Mouse (Mus musculus): Measurements from ENCODE around the gene Gm21987. TPM values are rescaled to one million over a fixed set of nuclear protein-coding genes. Genes with fewer than 3 reads are reported as not detected.
A peak's percentile ranks its signal among the peaks of the same experiment; 100 is the strongest.

Gene Gm21987
- polyA plus RNA-seq, 1 experiment: not detected

GRCm38 (mm10) chr16:38347588-38347987 lies 748 bp downstream of the Gm21987 start:
- Histone ChIP-seq H3K4me3 (replicated peaks; ENCODE audit: extremely low read depth, low read depth, low read length) (no peak overlapping the region), H3K4me1 (ENCODE audit: control insufficient read depth, insufficient read depth, low read length) (no peaks in the 10 kb centered on the region; the same call in 1 of the 2 replicates)
- 51% methylated on average over 6 of the region's 6 CpGs for WGBS
- no peak for TF ChIP-seq POLR2A (IDR thresholded peaks at IDR 0.05; ENCODE audit: borderline replicate concordance, extremely low read depth, low read depth, low read length)
- TF ChIP-seq CTCF (IDR thresholded peaks at IDR 0.05; ENCODE audit: insufficient read depth, low read length): no peak
- no peak for DNase-seq

GRCm38 (mm10) chr16:38348217-38348761 lies 1.4 kb downstream of the Gm21987 start:
- TF ChIP-seq CTCF (IDR thresholded peaks at IDR 0.05; ENCODE audit: insufficient read depth, low read length) (no peak), POLR2A (IDR thresholded peaks at IDR 0.05; ENCODE audit: borderline replicate concordance, extremely low read depth, low read depth, low read length) (no peak)
- 68% methylated on average over 9 of the region's 9 CpGs for WGBS
- no peaks in the 10 kb centered on the region; the same call in 1 of the 2 replicates for H3K4me1 ChIP-seq (ENCODE audit: control insufficient read depth, insufficient read depth, low read length)
- no peak overlapping the region for H3K4me3 ChIP-seq (replicated peaks; ENCODE audit: extremely low read depth, low read depth, low read length)
- DNase-seq: no peak

GRCm38 (mm10) chr16:38349881-38350280 lies 3.0 kb downstream of the Gm21987 start:
- Histone ChIP-seq H3K4me1 (ENCODE audit: control insufficient read depth, insufficient read depth, low read length) (no peaks in the 10 kb centered on the region; the same call in 1 of the 2 replicates), H3K4me3 (replicated peaks; ENCODE audit: extremely low read depth, low read depth, low read length) (no peak overlapping the region)
- TF ChIP-seq CTCF (IDR thresholded peaks at IDR 0.05; ENCODE audit: insufficient read depth, low read length) (no peak), POLR2A (IDR thresholded peaks at IDR 0.05; ENCODE audit: borderline replicate concordance, extremely low read depth, low read depth, low read length) (no peak)
- 78% methylated on average over 2 of the region's 2 CpGs for WGBS
- no peak for DNase-seq

GRCm38 (mm10) chr16:38350361-38350855 lies 3.6 kb downstream of the Gm21987 start:
- peak; percentile 18 for DNase-seq
- TF ChIP-seq CTCF (IDR thresholded peaks at IDR 0.05; ENCODE audit: insufficient read depth, low read length) (no peak), POLR2A (IDR thresholded peaks at IDR 0.05; ENCODE audit: borderline replicate concordance, extremely low read depth, low read depth, low read length) (no peak)
- WGBS: 38% methylated on average over 7 of the region's 7 CpGs
- H3K4me1 ChIP-seq (ENCODE audit: control insufficient read depth, insufficient read depth, low read length): no peaks in the 10 kb centered on the region; the same call in 1 of the 2 replicates
- H3K4me3 ChIP-seq (replicated peaks; ENCODE audit: extremely low read depth, low read depth, low read length): no peak overlapping the region

GRCm38 (mm10) chr16:38350939-38351338 lies 4.1 kb downstream of the Gm21987 start:
- no peak for DNase-seq
- H3K4me3 ChIP-seq (replicated peaks; ENCODE audit: extremely low read depth, low read depth, low read length): no peak overlapping the region
- TF ChIP-seq CTCF (IDR thresholded peaks at IDR 0.05; ENCODE audit: insufficient read depth, low read length): no peak
- TF ChIP-seq POLR2A (IDR thresholded peaks at IDR 0.05; ENCODE audit: borderline replicate concordance, extremely low read depth, low read depth, low read length): no peak
- 50% methylated on average over 6 of the region's 6 CpGs for WGBS
- no peaks in the 10 kb centered on the region; the same call in 1 of the 2 replicates for H3K4me1 ChIP-seq (ENCODE audit: control insufficient read depth, insufficient read depth, low read length)

- 56% methylated on average over 7 of the region's 7 CpGs for WGBS
- H3K4me3 ChIP-seq (replicated peaks; ENCODE audit: extremely low read depth, low read depth, low read length): no peak overlapping the region
- TF ChIP-seq CTCF (IDR thresholded peaks at IDR 0.05; ENCODE audit: insufficient read depth, low read length): no peak
- no peak for TF ChIP-seq POLR2A (IDR thresholded peaks at IDR 0.05; ENCODE audit: borderline replicate concordance, extremely low read depth, low read depth, low read length)
- H3K4me1 ChIP-seq (ENCODE audit: control insufficient read depth, insufficient read depth, low read length): no peaks in the 10 kb centered on the region; the same call in 1 of the 2 replicates
- DNase-seq: no peak
Measured at GRCm38 (mm10) chr16:38352031-38352430, 5.2 kb downstream of the Gm21987 start.

GRCm38 (mm10) chr16:38352851-38353250 lies 6.0 kb downstream of the Gm21987 start:
- TF ChIP-seq CTCF (IDR thresholded peaks at IDR 0.05; ENCODE audit: insufficient read depth, low read length): no peak
- no peak for TF ChIP-seq POLR2A (IDR thresholded peaks at IDR 0.05; ENCODE audit: borderline replicate concordance, extremely low read depth, low read depth, low read length)

GRCm38 (mm10) chr16:38353642-38354041 lies 6.8 kb downstream of the Gm21987 start:
- DNase-seq: no peak
- WGBS: 88% methylated on average over 2 of the region's 2 CpGs
- TF ChIP-seq POLR2A (IDR thresholded peaks at IDR 0.05; ENCODE audit: borderline replicate concordance, extremely low read depth, low read depth, low read length) (no peak), CTCF (IDR thresholded peaks at IDR 0.05; ENCODE audit: insufficient read depth, low read length) (no peak)
- no peak overlapping the region for H3K4me3 ChIP-seq (replicated peaks; ENCODE audit: extremely low read depth, low read depth, low read length)
- no peaks in the 10 kb centered on the region for H3K4me1 ChIP-seq (ENCODE audit: control insufficient read depth, insufficient read depth, low read length)

More at GRCm38 (mm10) chr16:38352851-38353250, 6.0 kb downstream of the Gm21987 start:
- no peak for DNase-seq
- Histone ChIP-seq H3K4me3 (replicated peaks; ENCODE audit: extremely low read depth, low read depth, low read length) (no peak overlapping the region), H3K4me1 (ENCODE audit: control insufficient read depth, insufficient read depth, low read length) (no peaks in the 10 kb centered on the region; the same call in 1 of the 2 replicates)

GRCm38 (mm10) chr16:38354185-38354913 lies 7.5 kb downstream of the Gm21987 start:
- TF ChIP-seq CTCF (IDR thresholded peaks at IDR 0.05; ENCODE audit: insufficient read depth, low read length) (no peak), POLR2A (IDR thresholded peaks at IDR 0.05; ENCODE audit: borderline replicate concordance, extremely low read depth, low read depth, low read length) (no peak)
- WGBS: 57% methylated on average over 5 of the region's 5 CpGs

More at GRCm38 (mm10) chr16:38354185-38354913, 7.5 kb downstream of the Gm21987 start:
- no peak for DNase-seq
- Histone ChIP-seq H3K4me3 (replicated peaks; ENCODE audit: extremely low read depth, low read depth, low read length) (no peak overlapping the region), H3K4me1 (ENCODE audit: control insufficient read depth, insufficient read depth, low read length) (no peaks in the 10 kb centered on the region)

Data from lung, adult 2 months (tissue).